Mouse (Mus musculus) layer of hippocampus, postnatal 14 days (tissue): ENCODE measurements around the gene Tanc2. TPM values are rescaled to one million over a fixed set of nuclear protein-coding genes. Genes with fewer than 3 reads are reported as not detected.

ENCODE experiments used
- DNase-seq, 2 experiments: peaks; one replicate each; pipeline ENCODE4 v3.0.0; 2021 to 2022; ENCODE audit warnings: low spot score in 2 of 2, mixed read lengths in 1 of 2
- total RNA-seq, 2 experiments: library from RNA; stranded (reverse); gene quantifications; 2 replicates each; pipeline ENCODE4 v1.2.3; 2021

The Tanc2 gene
- total RNA-seq, 2 experiments from 2014 or later, result 175 to 189 TPM

- no peak for DNase-seq
Observed at GRCm38 (mm10) chr11:105643995-105644394, 54.2 kb downstream of the Tanc2 start.

- no peak for DNase-seq
Observed at GRCm38 (mm10) chr11:105648026-105648425, 58.2 kb downstream of the Tanc2 start.

- no peak for DNase-seq
Observed at GRCm38 (mm10) chr11:105654616-105655015, 64.8 kb downstream of the Tanc2 start.

- no peak for DNase-seq
Observed at GRCm38 (mm10) chr11:105655335-105655734, 65.5 kb downstream of the Tanc2 start.

DNA sequence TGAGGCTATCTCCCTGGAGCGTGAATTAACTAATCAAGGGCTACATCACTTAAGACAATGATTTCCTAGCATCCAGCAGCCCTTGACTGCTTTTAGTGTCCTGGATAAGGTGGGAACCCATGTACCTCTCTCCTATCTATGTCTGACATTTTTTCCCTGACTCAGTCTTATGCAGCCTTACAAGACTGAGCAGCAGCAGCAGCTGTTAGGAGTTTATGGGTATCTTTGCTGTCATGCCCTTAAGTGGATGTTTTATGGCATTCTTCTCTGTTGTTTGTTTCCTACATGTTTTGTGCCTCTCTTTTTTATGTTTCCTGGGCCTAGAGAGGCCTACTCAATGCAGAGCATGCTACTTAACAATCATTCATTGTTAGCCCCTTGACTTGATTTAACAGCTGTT is 78.1 kb downstream of the Tanc2 start:
- DNase-seq, result no peak

GRCm38 (mm10) chr11:105678996-105679395 is 89.2 kb downstream of the Tanc2 start:
- no peak for DNase-seq

DNA sequence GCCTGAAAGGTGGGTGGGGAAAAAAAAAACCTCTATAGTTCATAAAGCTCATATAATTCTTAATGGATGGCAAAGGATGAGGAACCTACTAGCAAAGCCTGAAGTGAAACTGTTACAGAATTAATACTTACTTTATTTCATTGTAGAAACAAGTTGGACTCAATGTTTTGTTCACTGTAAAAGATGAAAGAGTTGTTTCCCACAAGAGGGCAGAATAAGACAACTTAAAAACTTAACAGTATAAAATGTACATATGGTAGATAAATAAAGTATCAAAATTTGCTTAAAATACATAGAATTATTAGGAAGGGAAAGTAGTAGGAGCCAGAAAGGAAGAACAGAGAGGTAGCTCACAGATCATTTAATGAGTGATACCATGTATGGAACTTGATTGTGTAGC is 95.0 kb downstream of the Tanc2 start:
- no peak for DNase-seq

GRCm38 (mm10) chr11:105700528-105700927 is 110.7 kb downstream of the Tanc2 start:
- DNase-seq, result no peak

GRCm38 (mm10) chr11:105719660-105720059 is 129.9 kb downstream of the Tanc2 start:
- no peak for DNase-seq

- peak; percentile 17 to 69 for DNase-seq
Observed at GRCm38 (mm10) chr11:105731541-105731940, 141.8 kb downstream of the Tanc2 start.

DNA sequence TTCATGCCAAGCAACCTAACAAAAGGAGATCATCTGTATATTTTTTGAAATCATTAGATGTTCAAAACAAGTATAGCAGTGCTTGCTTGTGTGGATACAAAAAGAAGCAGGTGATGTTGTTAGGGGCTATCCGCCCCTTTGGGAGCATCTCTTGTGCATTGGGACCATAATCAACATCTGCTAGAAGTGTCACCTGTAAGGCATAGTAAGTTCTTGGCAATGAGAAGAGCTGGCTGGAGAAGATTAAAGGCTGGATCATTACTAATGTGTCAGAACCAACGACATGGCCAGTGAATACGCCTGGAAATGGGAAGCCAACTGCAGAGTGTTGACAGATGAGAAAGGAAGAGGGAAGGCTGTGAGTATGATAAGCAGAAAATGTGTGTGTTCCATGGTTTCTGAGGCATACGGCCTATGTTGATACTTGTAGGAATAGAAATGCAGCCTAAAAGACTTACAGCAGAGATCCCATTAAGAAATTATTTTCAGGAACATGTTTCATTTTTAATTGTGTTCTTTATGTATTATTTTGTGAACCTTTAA is 142.3 kb downstream of the Tanc2 start:
- DNase-seq, result peak; percentile 17 to 26

DNA sequence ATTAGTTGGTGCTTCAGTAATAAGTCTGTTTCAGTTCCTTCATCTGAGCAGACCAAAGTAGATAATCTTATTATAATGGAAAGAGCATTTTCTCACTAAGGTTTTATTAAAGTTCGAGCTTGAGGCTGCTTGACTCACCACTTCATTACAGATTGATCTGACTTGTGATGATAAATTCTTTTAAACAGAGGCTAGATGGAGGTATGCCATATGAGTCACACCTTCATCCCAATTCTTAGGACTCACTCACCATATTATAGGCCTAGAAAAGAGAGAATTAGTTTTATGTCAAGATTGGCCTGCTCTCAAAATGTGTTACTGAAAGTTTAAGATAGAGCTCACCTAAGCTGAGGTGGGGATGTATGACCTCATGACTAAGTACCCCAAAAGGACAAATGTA is 153.4 kb downstream of the Tanc2 start:
- DNase-seq, result no peak

DNA sequence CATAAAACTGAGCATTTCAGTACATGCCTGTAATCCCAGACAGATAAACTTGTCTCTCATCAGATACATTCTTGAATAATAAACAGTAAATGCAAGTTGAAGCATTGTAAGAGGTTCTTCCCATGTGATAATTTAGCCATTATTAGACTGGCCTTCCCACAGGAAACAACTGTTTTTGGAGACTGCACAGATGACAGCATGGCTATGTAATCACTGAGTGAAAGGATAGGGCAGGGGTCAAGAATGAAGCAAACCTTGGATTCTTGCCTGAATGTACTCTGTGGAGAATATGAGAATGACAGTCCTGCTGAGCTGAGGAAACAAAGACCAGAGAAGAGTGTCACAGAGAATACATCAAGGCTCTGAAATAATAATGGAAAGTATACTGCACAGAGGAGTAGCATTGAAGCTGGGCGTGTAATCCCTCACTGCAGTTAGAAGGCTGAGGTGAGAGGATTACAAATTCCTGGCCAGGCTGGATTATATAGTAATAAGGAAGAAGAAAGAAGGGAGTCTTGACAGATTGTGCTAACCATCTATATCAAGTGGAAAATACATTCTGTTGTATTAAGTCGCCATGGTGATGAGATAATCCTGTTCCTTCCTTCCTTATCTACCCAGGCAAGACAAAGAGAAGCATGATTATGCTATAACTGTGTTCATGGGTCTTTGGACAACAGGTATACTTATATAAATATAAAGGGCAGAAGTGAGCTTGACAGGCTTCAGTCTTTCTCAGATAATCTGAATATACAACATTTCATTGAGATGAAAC is 159.7 kb downstream of the Tanc2 start:
- no peak for DNase-seq

DNA sequence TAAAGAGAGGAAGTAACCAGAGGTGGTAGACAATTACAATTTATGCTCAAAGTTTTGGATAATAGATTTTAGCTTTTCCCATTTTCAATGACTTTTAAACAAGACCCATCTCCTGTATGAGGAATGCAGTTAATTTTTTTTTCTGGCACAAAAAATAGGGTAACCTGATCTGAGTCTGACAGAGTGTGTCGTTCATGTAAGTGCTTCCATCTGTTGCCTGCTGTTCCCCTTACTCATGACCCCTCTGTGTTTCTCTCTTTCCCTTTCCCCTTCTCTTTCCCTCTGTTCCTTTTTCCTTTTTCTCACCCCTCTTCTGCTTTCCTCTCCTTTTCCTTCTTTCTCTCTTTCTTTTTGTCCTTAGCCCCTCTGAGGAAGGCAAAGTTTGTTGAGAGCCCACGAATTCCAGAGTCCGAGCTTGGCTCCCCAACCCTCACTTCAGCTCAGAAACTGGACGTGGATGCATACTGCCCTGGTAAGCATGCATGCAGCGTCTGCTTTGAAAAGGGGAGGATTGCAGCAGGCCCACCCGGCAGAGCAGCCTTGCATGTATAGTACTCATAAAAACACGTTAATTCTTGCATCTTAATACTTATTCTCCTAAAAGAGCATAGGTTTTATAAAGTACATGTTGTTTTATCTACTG is 168.9 kb downstream of the Tanc2 start:
- no peak for DNase-seq

- no peak for DNase-seq
Observed at GRCm38 (mm10) chr11:105759413-105759812, 169.6 kb downstream of the Tanc2 start.

- no peak for DNase-seq
Observed at GRCm38 (mm10) chr11:105760346-105760745, 170.6 kb downstream of the Tanc2 start.

DNA sequence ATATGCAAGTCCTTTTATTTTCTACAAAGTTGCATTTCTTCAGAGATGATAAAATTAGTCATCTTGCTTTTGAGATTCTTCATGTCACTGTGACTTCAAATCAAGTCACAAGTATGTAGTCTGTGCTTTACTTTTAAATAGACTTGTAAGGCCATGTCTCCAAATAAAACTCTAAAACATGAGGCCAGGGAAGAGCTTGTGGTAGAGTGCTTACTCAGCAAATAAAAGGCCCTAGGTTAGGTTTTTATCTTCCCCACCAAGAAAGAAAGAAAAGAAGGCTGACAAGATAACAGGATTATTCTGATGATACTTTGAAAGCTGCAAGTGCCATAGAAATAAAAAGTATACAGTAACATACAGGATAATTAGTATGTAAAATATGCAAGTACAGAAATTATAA is 188.0 kb downstream of the Tanc2 start:
- DNase-seq, result no peak

DNA sequence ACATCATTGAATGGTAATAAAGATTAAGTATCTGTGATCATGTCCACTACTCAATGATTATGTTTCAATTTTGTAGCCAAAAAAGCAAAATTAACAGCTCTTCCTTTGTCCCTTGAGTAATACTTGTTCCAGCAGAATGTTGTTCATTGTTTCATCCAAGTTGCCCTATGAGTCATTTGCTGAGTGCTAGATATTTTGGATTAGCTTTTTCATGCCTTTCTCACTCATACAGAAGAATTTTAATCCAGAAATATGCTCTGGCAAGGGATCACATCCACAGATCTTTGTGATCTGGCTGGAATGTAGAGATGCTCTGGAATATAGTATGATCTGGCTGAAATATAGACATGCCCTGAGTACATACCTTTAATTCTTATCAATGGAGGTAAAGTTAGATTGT is 202.7 kb downstream of the Tanc2 start:
- no peak for DNase-seq

DNA sequence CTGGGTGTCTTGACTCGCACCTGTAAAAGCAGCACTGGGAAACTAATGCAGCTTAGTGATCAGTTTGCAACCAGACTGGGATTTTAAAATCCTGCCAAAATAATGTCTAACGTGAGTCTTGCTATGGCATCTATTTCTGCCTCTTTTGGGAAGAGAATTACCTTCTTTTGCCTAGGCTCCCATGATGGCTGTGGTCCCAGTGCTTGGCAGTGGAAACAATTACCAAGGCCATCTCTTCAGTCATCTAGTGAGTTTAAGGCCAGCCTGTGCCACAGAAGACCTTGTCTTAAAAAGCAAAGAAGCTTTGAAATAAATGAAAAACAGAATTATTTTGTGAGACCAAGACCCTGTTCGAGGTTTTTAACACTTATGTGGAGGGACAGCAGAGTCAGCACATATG is 213.9 kb downstream of the Tanc2 start:
- DNase-seq, result no peak

DNA sequence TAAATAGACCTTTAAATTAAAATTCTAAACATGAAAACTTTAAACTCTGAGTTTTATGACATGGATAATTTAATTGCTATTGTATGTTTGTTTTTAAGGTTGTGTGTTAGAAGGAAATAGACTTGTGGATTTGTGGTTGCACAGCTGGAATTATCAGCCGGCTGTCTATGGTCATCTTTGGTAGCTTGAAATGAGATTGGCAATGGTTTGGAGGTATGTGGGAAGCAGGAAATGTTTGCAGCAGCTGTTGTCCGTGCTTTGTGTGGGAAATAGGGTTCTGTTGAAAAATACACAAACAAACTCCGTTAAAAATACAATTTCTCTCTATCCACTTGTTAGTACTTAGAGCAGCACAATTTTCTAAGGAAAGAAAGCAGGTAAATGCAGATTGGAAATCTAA is 215.0 kb downstream of the Tanc2 start:
- no peak for DNase-seq

GRCm38 (mm10) chr11:105807103-105807502 is 217.3 kb downstream of the Tanc2 start:
- no peak for DNase-seq

- no peak for DNase-seq
Observed at GRCm38 (mm10) chr11:105823246-105823645, 233.5 kb downstream of the Tanc2 start.

- no peak for DNase-seq
Observed at GRCm38 (mm10) chr11:105823759-105824158, 234.0 kb downstream of the Tanc2 start.
